Mouse (Mus musculus) T-cell, adult 2 months (primary cell): ENCODE results near the gene Pigq.
A peak's percentile ranks its signal among the peaks of the same experiment; 100 is the strongest.

Source experiments
- DNase-seq: peaks from one replicate; pipeline ENCODE4 v3.0.0; 2022; ENCODE audit warnings: low spot score

Gene Pigq

GRCm38 (mm10) chr17:25944366-25945163 is at the start of gene Pigq, which contains the start of gene Nhlrc4:
Gene Pigq, minus strand, starts transcription at chr17:25944936.
Gene Nhlrc4, minus strand, starts transcription at chr17:25944961.
- DNase-seq = no peak

- no peak for DNase-seq
These were observed 48.8 kb upstream of the Pigq start for GRCm38 (mm10) chr17:25993489-25993888.

GRCm38 (mm10) chr17:25992274-25992673 is 47.5 kb upstream of the Pigq start:
- DNase-seq = no peak

- no peak for DNase-seq
These were observed 45.6 kb upstream of the Pigq start for GRCm38 (mm10) chr17:25990331-25990730.

GRCm38 (mm10) chr17:25985306-25986294 is 40.9 kb upstream of the Pigq start, which contains the start of gene Capn15:
Gene Capn15, minus strand, starts transcription at chr17:25985796.
- DNase-seq = peak; percentile 91

GRCm38 (mm10) chr17:25984556-25985305 is 40.0 kb upstream of the Pigq start:
- DNase-seq = peak; percentile 6

- DNase-seq = no peak
These were observed 39.3 kb upstream of the Pigq start for GRCm38 (mm10) chr17:25984066-25984465.

GRCm38 (mm10) chr17:25982913-25983312 is 38.2 kb upstream of the Pigq start:
- DNase-seq = no peak

- DNase-seq = no peak
These were observed 36.1 kb upstream of the Pigq start for GRCm38 (mm10) chr17:25980854-25981253.

GRCm38 (mm10) chr17:25979829-25980738 is 35.3 kb upstream of the Pigq start:
- no peak for DNase-seq

GRCm38 (mm10) chr17:25970954-25971707 is 26.4 kb upstream of the Pigq start:
- no peak for DNase-seq

- DNase-seq = no peak
These were observed 25.7 kb upstream of the Pigq start for GRCm38 (mm10) chr17:25970448-25970847.

GRCm38 (mm10) chr17:25968176-25968575 is 23.4 kb upstream of the Pigq start:
- DNase-seq = no peak

GRCm38 (mm10) chr17:25967652-25968051 is 22.9 kb upstream of the Pigq start:
- no peak for DNase-seq

GRCm38 (mm10) chr17:25964271-25964670 is 19.5 kb upstream of the Pigq start:
- DNase-seq = no peak

GRCm38 (mm10) chr17:25962413-25962905 is 17.7 kb upstream of the Pigq start:
- no peak for DNase-seq

GRCm38 (mm10) chr17:25961566-25961965 is 16.8 kb upstream of the Pigq start:
- no peak for DNase-seq

GRCm38 (mm10) chr17:25959630-25960467 is 15.1 kb upstream of the Pigq start:
- DNase-seq = no peak
